Mouse (Mus musculus) lung, postnatal 0 days (tissue): ENCODE results near the gene Kctd12b. TPM values are rescaled to one million over a fixed set of nuclear protein-coding genes. Genes with fewer than 3 reads are reported as not detected.
"Not testable (repeated sequence)": the region's sequence is repeated elsewhere in the genome, so short reads cannot be mapped to it uniquely, and the experiment has no call there.

Source experiments
- ATAC-seq: fragments of 200-750 bp; cut with Nextera tagmentation; 2 replicates; pipeline ENCODE4 v1.8.0; 2017; ENCODE audit warnings: moderate library complexity
- DNase-seq: peaks from one replicate; pipeline ENCODE4 v3.0.0-alpha.2; 2016; ENCODE audit warnings: low spot score
- H3K27ac ChIP-seq: fragments of 300-500 bp; sonication (generic); 2 replicates; pipeline ENCODE4 v1.5.1; 2014; ENCODE audit warnings: antibody characterized with exemption, mild to moderate bottlenecking, low read length, mixed read lengths
- H3K27me3 ChIP-seq: fragments of 300-500 bp; sonication (generic); replicated peaks from 2 replicates; pipeline ENCODE4 v1.6.1; 2014; ENCODE audit warnings: low read length, mixed read lengths; ENCODE audit not compliant: insufficient read depth
- H3K36me3 ChIP-seq: fragments of 300-500 bp; sonication (generic); 2 replicates; pipeline ENCODE4 v1.6.1; 2014; ENCODE audit warnings: low read length, mixed read lengths; ENCODE audit not compliant: insufficient read depth
- H3K4me1 ChIP-seq: fragments of 300-500 bp; sonication (generic); 2 replicates; pipeline ENCODE4 v1.6.1; 2014; ENCODE audit warnings: antibody characterized with exemption, low read depth, low read length, mixed read lengths; ENCODE audit not compliant: insufficient read depth
- H3K4me2 ChIP-seq: fragments of 300-500 bp; sonication (generic); replicated peaks from 2 replicates; pipeline ENCODE4 v1.6.1; 2014; ENCODE audit warnings: low read depth, mild to moderate bottlenecking, low read length, moderate library complexity, mixed read lengths
- H3K4me3 ChIP-seq: fragments of 300-500 bp; sonication (generic); 2 replicates; pipeline ENCODE4 v1.5.1; 2014; ENCODE audit warnings: low read depth, low read length
- H3K9ac ChIP-seq: fragments of 300-500 bp; sonication (generic); replicated peaks from 2 replicates; pipeline ENCODE4 v1.6.1; 2014; ENCODE audit warnings: low read depth, mild to moderate bottlenecking
- H3K9me3 ChIP-seq: fragments of 300-500 bp; sonication (generic); 2 replicates; pipeline ENCODE4 v1.6.1; 2016; ENCODE audit warnings: low read length, mixed read lengths
- CTCF ChIP-seq: IDR thresholded peaks from 2 replicates; pipeline ENCODE4 v1.5.1; 2016; ENCODE audit warnings: antibody characterized with exemption, mild to moderate bottlenecking
- EP300 ChIP-seq: IDR thresholded peaks from 2 replicates; pipeline ENCODE4 v1.6.1; 2016; ENCODE audit warnings: antibody characterized with exemption, mild to moderate bottlenecking, control low read depth
- WGBS: fragments of 180-500 bp; shearing (Covaris S2); extraction: QIAGEN DNeasy Blood & Tissue Kit; methylation state at CpG from one replicate; pipeline ENCODE4 v1.1.7; 2014; 5-methylcytosine and 5-hydroxymethylcytosine counted together
- polyA plus RNA-seq: library from polyadenylated mRNA; unstranded; fragments of >200 nt; fragmentation: Nextera tagmentation; extraction: Ambion mirVana; gene quantifications from 2 replicates; pipeline ENCODE4 v1.2.1, GENCODE M21; 2015

Kctd12b gene
- polyA plus RNA-seq, 1 experiment from 2014 or later: 8.2 TPM

DNA sequence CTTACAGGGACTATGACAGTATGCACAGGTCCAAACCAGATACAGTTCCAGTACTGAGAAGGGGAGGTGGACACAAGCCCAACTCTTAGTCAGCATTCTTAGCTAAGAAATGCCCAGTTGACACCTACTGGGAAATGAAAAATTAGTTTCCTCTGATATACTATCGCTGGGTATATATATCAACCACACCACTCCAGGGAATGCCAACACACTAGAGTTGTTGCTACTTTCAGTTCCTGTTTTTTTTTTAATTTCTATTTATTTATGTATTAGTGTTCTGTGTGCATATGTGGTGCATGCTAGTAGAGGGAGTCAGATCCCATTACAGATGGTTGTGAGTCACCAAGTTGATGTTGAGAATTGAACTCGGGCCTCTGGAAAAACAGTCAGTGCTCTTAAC lies 20.5 kb upstream of the Kctd12b start:
- DNase-seq: no peak
- WGBS: 85% methylated on average over 2 of the region's 2 CpGs

DNA sequence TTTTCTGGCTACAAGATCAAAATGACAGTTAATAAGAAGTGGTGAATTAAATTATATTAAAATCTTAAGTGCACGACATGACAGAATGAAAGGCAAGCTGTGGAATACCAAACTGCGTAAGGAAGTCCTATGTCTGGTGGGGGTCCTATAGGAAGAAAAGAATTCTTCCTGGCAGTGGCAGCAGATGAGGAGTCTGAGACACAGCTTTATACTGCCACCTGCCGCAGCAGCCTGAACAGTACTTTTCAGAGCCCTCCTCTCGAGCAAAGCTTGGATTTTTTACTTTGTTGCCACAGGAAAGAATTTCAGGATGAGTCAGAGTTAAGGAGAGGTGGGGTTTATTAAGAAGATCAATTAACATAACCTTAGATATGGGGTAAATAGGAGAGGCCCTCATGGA lies 11.5 kb upstream of the Kctd12b start:
- Histone ChIP-seq H3K4me2 (no peak overlapping the region), H3K36me3 (no peaks in the 10 kb centered on the region), H3K27ac (no peak overlapping the region), H3K4me1 (no peaks in the 10 kb centered on the region), H3K27me3 (no peaks in the 10 kb centered on the region), H3K9ac (no peak overlapping the region), H3K4me3 (no peak overlapping the region), H3K9me3 (no peaks in the 10 kb centered on the region)
- 22% methylated on average over 4 of the region's 4 CpGs for WGBS
- peak; percentile 9 for DNase-seq
- no peak for TF ChIP-seq EP300
- TF ChIP-seq CTCF: peak; percentile 63
- ATAC-seq: no peak

More for the DNA sequence above, 20.5 kb upstream of the Kctd12b start:
- no peak for ATAC-seq
- H3K27ac ChIP-seq: no peak overlapping the region
- H3K9ac ChIP-seq: no peak overlapping the region
- no peak overlapping the region for H3K4me2 ChIP-seq
- H3K36me3 ChIP-seq: no peaks in the 10 kb centered on the region
- TF ChIP-seq EP300: no peak
- TF ChIP-seq CTCF: no peak
- no peaks in the 10 kb centered on the region for H3K9me3 ChIP-seq
- no peaks in the 10 kb centered on the region for H3K27me3 ChIP-seq
- no peak overlapping the region for H3K4me3 ChIP-seq
- no peaks in the 10 kb centered on the region for H3K4me1 ChIP-seq

DNA sequence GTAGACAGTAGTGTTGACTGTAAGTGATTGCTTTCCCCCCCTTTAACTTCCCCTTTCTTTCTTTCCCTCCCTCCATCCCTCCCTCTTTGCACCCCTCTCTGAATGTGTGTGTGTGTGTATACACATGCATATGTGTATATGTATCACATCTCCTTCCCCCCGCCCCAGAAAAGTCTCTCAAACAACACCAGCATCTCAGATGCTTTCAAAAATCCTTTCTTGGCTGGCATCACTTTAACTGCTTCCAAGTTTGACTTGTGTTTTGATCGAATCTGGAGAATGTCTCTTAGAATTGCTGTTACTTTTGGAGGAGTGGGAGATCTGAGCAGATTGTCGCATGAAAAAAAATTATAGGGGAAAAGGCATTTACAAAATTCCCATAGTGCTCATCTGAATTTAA lies 4.3 kb upstream of the Kctd12b start:
- DNase-seq: no peak
- H3K27ac ChIP-seq: no peak overlapping the region
- no peak overlapping the region for H3K9ac ChIP-seq
- TF ChIP-seq EP300 (no peak), CTCF (no peak)
- no peaks in the 10 kb centered on the region for H3K36me3 ChIP-seq
- WGBS: 68% methylated on average over 3 of the region's 3 CpGs
- H3K27me3 ChIP-seq: no peaks in the 10 kb centered on the region
- no peak overlapping the region for H3K4me2 ChIP-seq
- H3K4me3 ChIP-seq: no peak overlapping the region
- no peaks in the 10 kb centered on the region for H3K9me3 ChIP-seq
- ATAC-seq: no peak
- no peaks in the 10 kb centered on the region for H3K4me1 ChIP-seq

DNA sequence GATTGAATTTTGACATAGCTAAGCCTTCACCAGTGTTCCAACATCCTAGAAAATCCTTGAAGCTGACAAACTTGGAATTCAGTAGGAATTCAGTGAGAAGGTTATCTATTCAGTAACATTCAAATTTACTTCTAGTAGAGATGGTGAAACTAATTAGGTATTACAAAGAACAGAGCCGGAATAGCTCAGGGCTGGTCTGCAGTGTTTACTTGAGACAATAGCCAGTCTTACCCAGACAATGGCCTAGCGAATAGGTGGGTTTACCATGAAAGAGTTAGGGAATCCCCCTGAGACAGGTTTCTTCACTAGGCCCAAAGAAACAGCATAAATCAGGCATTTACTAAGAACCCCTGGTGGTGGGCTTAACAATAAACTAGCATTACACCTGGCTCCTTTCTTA lies 28.0 kb downstream of the Kctd12b start:
- ATAC-seq, H3K27ac ChIP-seq, H3K36me3 ChIP-seq, H3K9ac ChIP-seq, H3K4me2 ChIP-seq, DNase-seq, H3K4me3 ChIP-seq, H3K9me3 ChIP-seq, H3K4me1 ChIP-seq, H3K27me3 ChIP-seq: not testable (repeated sequence)
- WGBS: 61% methylated on average over 2 of the region's 2 CpGs

DNA sequence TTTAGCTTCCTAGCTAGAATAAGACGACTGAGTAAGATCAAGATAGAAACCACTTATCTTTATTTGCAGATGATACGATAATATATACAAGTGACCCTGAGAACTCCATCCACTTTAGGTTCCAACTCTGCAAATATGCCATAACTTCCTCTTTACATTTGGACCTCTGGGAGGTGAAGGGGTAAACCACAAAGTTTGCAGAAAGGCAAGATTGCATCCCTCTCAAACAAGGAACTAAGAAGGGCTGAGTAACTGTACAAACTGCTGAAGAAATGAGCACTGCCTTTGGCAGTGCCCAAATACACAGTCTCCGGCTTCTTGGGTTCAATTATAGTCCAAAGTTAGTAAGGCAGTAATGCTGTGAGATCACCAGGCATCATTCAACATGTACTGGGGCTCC lies 31.3 kb downstream of the Kctd12b start:
- no peak overlapping the region for H3K4me2 ChIP-seq
- TF ChIP-seq EP300: no peak
- TF ChIP-seq CTCF: no peak

DNA sequence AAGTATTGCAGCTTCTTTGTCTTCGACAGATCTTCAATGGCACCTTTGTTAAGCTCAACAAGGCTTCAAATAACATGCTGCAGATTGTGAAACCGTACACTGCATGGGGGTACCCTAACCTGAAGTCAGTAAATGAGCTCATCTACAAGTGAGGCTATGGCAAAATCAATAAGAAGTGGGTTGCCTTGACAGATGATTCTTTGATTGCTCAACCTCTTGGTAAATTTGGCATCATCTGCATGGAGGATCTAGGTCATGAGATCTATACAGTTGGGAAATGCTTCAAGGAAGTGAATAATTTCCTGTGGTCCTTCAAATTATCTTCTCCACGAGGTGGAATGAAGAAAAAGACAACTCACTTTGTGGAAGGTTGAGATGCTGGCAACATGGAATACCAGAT lies 39.2 kb downstream of the Kctd12b start:
- no peak for ATAC-seq
- Histone ChIP-seq H3K27ac (no peak overlapping the region), H3K9ac (no peak overlapping the region), H3K4me3 (no peak overlapping the region), H3K4me2 (no peak overlapping the region), H3K36me3 (no peaks in the 10 kb centered on the region), H3K4me1 (no peaks in the 10 kb centered on the region), H3K9me3 (no peaks in the 10 kb centered on the region), H3K27me3 (no peaks in the 10 kb centered on the region)
- 49% methylated on average over 3 of the region's 3 CpGs for WGBS
- DNase-seq: no peak
- TF ChIP-seq CTCF: no peak
- TF ChIP-seq EP300: no peak

More for the DNA sequence above, 31.3 kb downstream of the Kctd12b start:
- ATAC-seq (no peak), DNase-seq (peak; percentile 26)
- Histone ChIP-seq H3K4me1 (no peaks in the 10 kb centered on the region), H3K27ac (no peak overlapping the region), H3K4me3 (no peak overlapping the region), H3K9ac (no peak overlapping the region), H3K9me3 (no peaks in the 10 kb centered on the region), H3K36me3 (no peaks in the 10 kb centered on the region), H3K27me3 (no peaks in the 10 kb centered on the region)
- 56% methylated on average over 3 of the region's 3 CpGs for WGBS

DNA sequence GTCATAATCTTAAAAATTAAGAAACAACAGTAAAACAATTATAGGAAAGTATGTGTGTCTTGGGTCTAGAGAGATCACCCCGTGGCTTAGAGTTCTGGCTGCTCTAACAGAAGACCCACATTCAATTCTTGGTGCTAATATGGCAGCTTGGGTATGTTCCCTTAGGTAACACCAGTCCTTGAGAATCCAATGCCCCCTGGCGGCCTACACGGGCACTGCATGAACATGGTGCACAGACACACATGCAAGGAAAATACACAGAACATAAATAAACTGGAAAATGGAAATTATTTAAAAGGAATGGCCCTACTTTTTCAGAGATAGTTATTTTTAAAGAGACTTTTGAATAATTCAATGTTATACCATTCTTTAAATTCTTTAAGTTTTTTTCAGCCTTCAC lies 55.6 kb downstream of the Kctd12b start:
- WGBS: 67% methylated on average over 3 of the region's 3 CpGs
- Histone ChIP-seq H3K4me2 (no peak overlapping the region), H3K36me3 (no peaks in the 10 kb centered on the region), H3K9ac (no peak overlapping the region), H3K9me3 (no peaks in the 10 kb centered on the region), H3K4me1 (no peaks in the 10 kb centered on the region), H3K27ac (no peak overlapping the region), H3K4me3 (no peak overlapping the region), H3K27me3 (no peaks in the 10 kb centered on the region)
- DNase-seq: no peak
- no peak for TF ChIP-seq EP300
- TF ChIP-seq CTCF: peak; percentile 34
- ATAC-seq: no peak
